Mouse (Mus musculus): ENCODE results near the gene Gpr179. TPM values are rescaled to one million over a fixed set of nuclear protein-coding genes. Genes with fewer than 3 reads are reported as not detected.
"Not testable (repeated sequence)": the region's sequence is repeated elsewhere in the genome, so short reads cannot be mapped to it uniquely, and the experiment has no call there.

Gpr179 gene
- polyA plus RNA-seq, 1 experiment from 2014 or later, result not detected

- Histone ChIP-seq H3K27me3 (ENCODE audit: control insufficient read depth, insufficient read depth, low read depth, low read length) (peaks cover 23% of the 10 kb centered on the region), H3K4me2 (ENCODE audit: low read depth, low read length) (no peak overlapping the region), H3K4me3 (ENCODE audit: low read depth, low read length) (no peak overlapping the region), H3K9ac (ENCODE audit: low read depth, low read length) (no peak overlapping the region), H3K4me1 (ENCODE audit: control insufficient read depth, low read depth, low read length) (no peaks in the 10 kb centered on the region), H3K27ac (ENCODE audit: low read length) (no peak overlapping the region), H3K36me3 (ENCODE audit: control insufficient read depth, insufficient read depth) (no peaks in the 10 kb centered on the region), H3K9me3 (replicated peaks; ENCODE audit: control insufficient read depth, low read length) (no peaks in the 10 kb centered on the region)
- WGBS (ENCODE audit: insufficient replicate concordance), result 74% methylated on average over 9 of the region's 9 CpGs
- ATAC-seq (ENCODE audit: low read depth), result no peak
Measured at GRCm38 (mm10) chr11:97334400-97334799, 17.5 kb downstream of the Gpr179 start.

GRCm38 (mm10) chr11:97333896-97334295, 18.0 kb downstream of the Gpr179 start:
- Histone ChIP-seq H3K4me3 (ENCODE audit: low read depth, low read length) (no peak overlapping the region), H3K36me3 (ENCODE audit: control insufficient read depth, insufficient read depth) (peaks cover 4% of the 10 kb centered on the region; the same call in 1 of the 2 replicates), H3K9ac (ENCODE audit: low read depth, low read length) (no peak overlapping the region), H3K27ac (ENCODE audit: low read length) (no peak overlapping the region), H3K27me3 (ENCODE audit: control insufficient read depth, insufficient read depth, low read depth, low read length) (peaks cover 23% of the 10 kb centered on the region), H3K4me2 (ENCODE audit: low read depth, low read length) (no peak overlapping the region), H3K4me1 (ENCODE audit: control insufficient read depth, low read depth, low read length) (no peaks in the 10 kb centered on the region), H3K9me3 (replicated peaks; ENCODE audit: control insufficient read depth, low read length) (no peaks in the 10 kb centered on the region)
- no peak for ATAC-seq (ENCODE audit: low read depth)
- WGBS (ENCODE audit: insufficient replicate concordance), result 45% methylated on average over 1 of the region's 1 CpGs

GRCm38 (mm10) chr11:97333044-97333443, 18.8 kb downstream of the Gpr179 start:
- H3K4me1 ChIP-seq (ENCODE audit: control insufficient read depth, low read depth, low read length), result no peaks in the 10 kb centered on the region
- H3K4me3 ChIP-seq (ENCODE audit: low read depth, low read length), result no peak overlapping the region
- H3K27ac ChIP-seq (ENCODE audit: low read length), result no peak overlapping the region
- 37% methylated on average over 9 of the region's 9 CpGs for WGBS (ENCODE audit: insufficient replicate concordance)
- no peak for ATAC-seq (ENCODE audit: low read depth)
- peaks cover 22% of the 10 kb centered on the region for H3K27me3 ChIP-seq (ENCODE audit: control insufficient read depth, insufficient read depth, low read depth, low read length)
- no peak overlapping the region for H3K9ac ChIP-seq (ENCODE audit: low read depth, low read length)
- H3K9me3 ChIP-seq (replicated peaks; ENCODE audit: control insufficient read depth, low read length), result no peaks in the 10 kb centered on the region
- H3K4me2 ChIP-seq (ENCODE audit: low read depth, low read length), result no peak overlapping the region
- peaks cover 8% of the 10 kb centered on the region for H3K36me3 ChIP-seq (ENCODE audit: control insufficient read depth, insufficient read depth)

- ATAC-seq (ENCODE audit: low read depth), result no peak
- Histone ChIP-seq H3K4me2 (ENCODE audit: low read depth, low read length) (no peak overlapping the region), H3K4me1 (ENCODE audit: control insufficient read depth, low read depth, low read length) (no peaks in the 10 kb centered on the region), H3K27ac (ENCODE audit: low read length) (no peak overlapping the region), H3K9me3 (replicated peaks; ENCODE audit: control insufficient read depth, low read length) (no peaks in the 10 kb centered on the region), H3K4me3 (ENCODE audit: low read depth, low read length) (no peak overlapping the region), H3K36me3 (ENCODE audit: control insufficient read depth, insufficient read depth) (peaks cover 10% of the 10 kb centered on the region), H3K27me3 (ENCODE audit: control insufficient read depth, insufficient read depth, low read depth, low read length) (peaks cover 8% of the 10 kb centered on the region), H3K9ac (ENCODE audit: low read depth, low read length) (no peak overlapping the region)
- WGBS (ENCODE audit: insufficient replicate concordance), result 78% methylated on average over 12 of the region's 12 CpGs
Measured at GRCm38 (mm10) chr11:97331231-97332190, 20.4 kb downstream of the Gpr179 start.

GRCm38 (mm10) chr11:97330315-97330714, 21.6 kb downstream of the Gpr179 start:
- Histone ChIP-seq H3K27me3 (ENCODE audit: control insufficient read depth, insufficient read depth, low read depth, low read length) (no peaks in the 10 kb centered on the region), H3K4me1 (ENCODE audit: control insufficient read depth, low read depth, low read length) (no peaks in the 10 kb centered on the region), H3K9me3 (replicated peaks; ENCODE audit: control insufficient read depth, low read length) (no peaks in the 10 kb centered on the region), H3K36me3 (ENCODE audit: control insufficient read depth, insufficient read depth) (peaks cover 15% of the 10 kb centered on the region), H3K27ac (ENCODE audit: low read length) (no peak overlapping the region), H3K9ac (ENCODE audit: low read depth, low read length) (no peak overlapping the region), H3K4me2 (ENCODE audit: low read depth, low read length) (no peak overlapping the region), H3K4me3 (ENCODE audit: low read depth, low read length) (no peak overlapping the region)
- no peak for ATAC-seq (ENCODE audit: low read depth)
- WGBS (ENCODE audit: insufficient replicate concordance), result 87% methylated on average over 1 of the region's 1 CpGs

- H3K4me2 ChIP-seq (ENCODE audit: low read depth, low read length), result no peak overlapping the region
- H3K27ac ChIP-seq (ENCODE audit: low read length), result no peak overlapping the region
- H3K4me3 ChIP-seq (ENCODE audit: low read depth, low read length), result no peak overlapping the region
- no peak overlapping the region for H3K9ac ChIP-seq (ENCODE audit: low read depth, low read length)
- H3K27me3 ChIP-seq (ENCODE audit: control insufficient read depth, insufficient read depth, low read depth, low read length), result no peaks in the 10 kb centered on the region
- 24% methylated on average over 9 of the region's 9 CpGs for WGBS (ENCODE audit: insufficient replicate concordance)
- H3K9me3 ChIP-seq (replicated peaks; ENCODE audit: control insufficient read depth, low read length), result no peaks in the 10 kb centered on the region
- ATAC-seq (ENCODE audit: low read depth), result no peak
- H3K36me3 ChIP-seq (ENCODE audit: control insufficient read depth, insufficient read depth), result peaks cover 20% of the 10 kb centered on the region
- H3K4me1 ChIP-seq (ENCODE audit: control insufficient read depth, low read depth, low read length), result no peaks in the 10 kb centered on the region
Measured at GRCm38 (mm10) chr11:97328148-97328547, 23.7 kb downstream of the Gpr179 start.

- Histone ChIP-seq H3K4me2 (ENCODE audit: low read depth, low read length) (no peak overlapping the region), H3K4me1 (ENCODE audit: control insufficient read depth, low read depth, low read length) (no peaks in the 10 kb centered on the region), H3K36me3 (ENCODE audit: control insufficient read depth, insufficient read depth) (peaks cover 22% of the 10 kb centered on the region), H3K27ac (ENCODE audit: low read length) (no peak overlapping the region), H3K9ac (ENCODE audit: low read depth, low read length) (no peak overlapping the region), H3K27me3 (ENCODE audit: control insufficient read depth, insufficient read depth, low read depth, low read length) (no peaks in the 10 kb centered on the region), H3K4me3 (ENCODE audit: low read depth, low read length) (no peak overlapping the region), H3K9me3 (replicated peaks; ENCODE audit: control insufficient read depth, low read length) (no peaks in the 10 kb centered on the region)
- WGBS (ENCODE audit: insufficient replicate concordance), result 47% methylated on average over 1 of the region's 1 CpGs
- no peak for ATAC-seq (ENCODE audit: low read depth)
Measured at GRCm38 (mm10) chr11:97325224-97325623, 26.7 kb downstream of the Gpr179 start.

- H3K9me3 ChIP-seq (replicated peaks; ENCODE audit: control insufficient read depth, low read length); H3K4me1 ChIP-seq (ENCODE audit: control insufficient read depth, low read depth, low read length); H3K27me3 ChIP-seq (ENCODE audit: control insufficient read depth, insufficient read depth, low read depth, low read length); H3K4me3 ChIP-seq (ENCODE audit: low read depth, low read length); H3K27ac ChIP-seq (ENCODE audit: low read length); H3K9ac ChIP-seq (ENCODE audit: low read depth, low read length); H3K4me2 ChIP-seq (ENCODE audit: low read depth, low read length): not testable (repeated sequence)
- WGBS (ENCODE audit: insufficient replicate concordance), result 70% methylated on average over 8 of the region's 8 CpGs
- peak; percentile 47; the same call in 1 of the 2 replicates for ATAC-seq (ENCODE audit: low read depth)
- peaks cover 14% of the 10 kb centered on the region for H3K36me3 ChIP-seq (ENCODE audit: control insufficient read depth, insufficient read depth)
Measured at GRCm38 (mm10) chr11:97321894-97322600, 29.8 kb downstream of the Gpr179 start.

- Histone ChIP-seq H3K27ac (ENCODE audit: low read length) (no peak overlapping the region), H3K4me1 (ENCODE audit: control insufficient read depth, low read depth, low read length) (peaks cover 2% of the 10 kb centered on the region; the same call in 1 of the 2 replicates), H3K9ac (ENCODE audit: low read depth, low read length) (no peak overlapping the region), H3K4me2 (ENCODE audit: low read depth, low read length) (no peak overlapping the region), H3K9me3 (replicated peaks; ENCODE audit: control insufficient read depth, low read length) (no peaks in the 10 kb centered on the region), H3K27me3 (ENCODE audit: control insufficient read depth, insufficient read depth, low read depth, low read length) (no peaks in the 10 kb centered on the region), H3K4me3 (ENCODE audit: low read depth, low read length) (no peak overlapping the region), H3K36me3 (ENCODE audit: control insufficient read depth, insufficient read depth) (peaks cover 9% of the 10 kb centered on the region)
- ATAC-seq (ENCODE audit: low read depth), result no peak
- 83% methylated on average over 8 of the region's 8 CpGs for WGBS (ENCODE audit: insufficient replicate concordance)
Measured at GRCm38 (mm10) chr11:97321197-97321596, 30.7 kb downstream of the Gpr179 start.

Data from liver, embryonic 16.5 days (tissue).